Mouse (Mus musculus): ENCODE measurements around the gene Dgki. TPM values are rescaled to one million over a fixed set of nuclear protein-coding genes. Genes with fewer than 3 reads are reported as not detected.

Gene Dgki
- polyA plus RNA-seq, 1 experiment from 2014 or later = 0.92 TPM

- Histone ChIP-seq H3K36me3 (no peaks in the 10 kb centered on the region), H3K4me3 (no peak overlapping the region), H3K9me3 (no peaks in the 10 kb centered on the region), H3K9ac (no peak overlapping the region), H3K4me2 (no peak overlapping the region), H3K27me3 (no peaks in the 10 kb centered on the region), H3K4me1 (peaks cover 3% of the 10 kb centered on the region; the same call in 1 of the 2 replicates), H3K27ac (peak overlapping the region; percentile 18; the same call in 1 of the 2 replicates)
- WGBS = 38% methylated on average over 9 of the region's 9 CpGs
- ATAC-seq (ENCODE audit: insufficient number of reproducible peaks, low FRiP score, low TSS enrichment, low read depth) = no peak
Measured at GRCm38 (mm10) chr6:37072401-37073016, 227.5 kb downstream of the Dgki start.

GRCm38 (mm10) chr6:37069836-37070600 is 230.0 kb downstream of the Dgki start:
- no peak overlapping the region for H3K4me3 ChIP-seq
- H3K4me2 ChIP-seq = no peak overlapping the region
- no peaks in the 10 kb centered on the region for H3K27me3 ChIP-seq
- no peak overlapping the region for H3K27ac ChIP-seq
- no peak overlapping the region for H3K9ac ChIP-seq
- no peaks in the 10 kb centered on the region for H3K36me3 ChIP-seq
- H3K9me3 ChIP-seq = no peaks in the 10 kb centered on the region
- ATAC-seq (ENCODE audit: insufficient number of reproducible peaks, low FRiP score, low TSS enrichment, low read depth) = no peak
- peaks cover 3% of the 10 kb centered on the region; the same call in 1 of the 2 replicates for H3K4me1 ChIP-seq
- WGBS = 70% methylated on average over 14 of the region's 14 CpGs

GRCm38 (mm10) chr6:37068737-37069136 is 231.2 kb downstream of the Dgki start:
- WGBS = 83% methylated on average over 6 of the region's 6 CpGs
- H3K4me1 ChIP-seq = peaks cover 3% of the 10 kb centered on the region; the same call in 1 of the 2 replicates
- H3K4me2 ChIP-seq = no peak overlapping the region
- no peak overlapping the region for H3K27ac ChIP-seq
- H3K9ac ChIP-seq = no peak overlapping the region
- no peak overlapping the region for H3K4me3 ChIP-seq
- no peaks in the 10 kb centered on the region for H3K36me3 ChIP-seq
- ATAC-seq (ENCODE audit: insufficient number of reproducible peaks, low FRiP score, low TSS enrichment, low read depth) = no peak
- H3K27me3 ChIP-seq = no peaks in the 10 kb centered on the region
- no peaks in the 10 kb centered on the region for H3K9me3 ChIP-seq

GRCm38 (mm10) chr6:37067357-37067756 is 232.6 kb downstream of the Dgki start:
- Histone ChIP-seq H3K36me3 (no peaks in the 10 kb centered on the region), H3K9ac (no peak overlapping the region), H3K4me3 (no peak overlapping the region), H3K9me3 (no peaks in the 10 kb centered on the region), H3K27ac (no peak overlapping the region), H3K4me1 (no peaks in the 10 kb centered on the region; the same call in 1 of the 2 replicates), H3K4me2 (no peak overlapping the region), H3K27me3 (no peaks in the 10 kb centered on the region)
- no peak for ATAC-seq (ENCODE audit: insufficient number of reproducible peaks, low FRiP score, low TSS enrichment, low read depth)
- 70% methylated on average over 1 of the region's 1 CpGs for WGBS

GRCm38 (mm10) chr6:37064214-37064830 is 235.7 kb downstream of the Dgki start:
- H3K27ac ChIP-seq = no peak overlapping the region
- no peak for ATAC-seq (ENCODE audit: insufficient number of reproducible peaks, low FRiP score, low TSS enrichment, low read depth)
- no peaks in the 10 kb centered on the region for H3K36me3 ChIP-seq
- no peak overlapping the region for H3K9ac ChIP-seq
- H3K4me2 ChIP-seq = no peak overlapping the region
- no peaks in the 10 kb centered on the region for H3K27me3 ChIP-seq
- 25% methylated on average over 10 of the region's 10 CpGs for WGBS
- no peaks in the 10 kb centered on the region for H3K4me1 ChIP-seq
- H3K9me3 ChIP-seq = no peaks in the 10 kb centered on the region
- H3K4me3 ChIP-seq = no peak overlapping the region

GRCm38 (mm10) chr6:37063266-37063665 is 236.7 kb downstream of the Dgki start:
- Histone ChIP-seq H3K4me1 (no peaks in the 10 kb centered on the region), H3K4me2 (no peak overlapping the region), H3K36me3 (no peaks in the 10 kb centered on the region), H3K27ac (no peak overlapping the region), H3K4me3 (no peak overlapping the region), H3K27me3 (no peaks in the 10 kb centered on the region), H3K9me3 (no peaks in the 10 kb centered on the region), H3K9ac (no peak overlapping the region)
- WGBS = 93% methylated on average over 7 of the region's 7 CpGs
- ATAC-seq (ENCODE audit: insufficient number of reproducible peaks, low FRiP score, low TSS enrichment, low read depth) = no peak

- H3K4me2 ChIP-seq = no peak overlapping the region
- no peak overlapping the region for H3K9ac ChIP-seq
- H3K27me3 ChIP-seq = no peaks in the 10 kb centered on the region
- no peak for ATAC-seq (ENCODE audit: insufficient number of reproducible peaks, low FRiP score, low TSS enrichment, low read depth)
- H3K4me1 ChIP-seq = no peaks in the 10 kb centered on the region
- WGBS = 39% methylated on average over 3 of the region's 3 CpGs
- no peaks in the 10 kb centered on the region for H3K9me3 ChIP-seq
- no peaks in the 10 kb centered on the region for H3K36me3 ChIP-seq
- no peak overlapping the region for H3K4me3 ChIP-seq
- no peak overlapping the region for H3K27ac ChIP-seq
Measured at GRCm38 (mm10) chr6:37060114-37060513, 239.9 kb downstream of the Dgki start.

GRCm38 (mm10) chr6:37057957-37058356 is 242.0 kb downstream of the Dgki start:
- H3K27ac ChIP-seq = no peak overlapping the region
- no peak overlapping the region for H3K4me2 ChIP-seq
- H3K36me3 ChIP-seq = no peaks in the 10 kb centered on the region
- H3K4me1 ChIP-seq = peaks cover 5% of the 10 kb centered on the region; the same call in 1 of the 2 replicates
- no peak for ATAC-seq (ENCODE audit: insufficient number of reproducible peaks, low FRiP score, low TSS enrichment, low read depth)
- no peak overlapping the region for H3K9ac ChIP-seq
- H3K4me3 ChIP-seq = no peak overlapping the region
- WGBS = 91% methylated on average over 9 of the region's 9 CpGs
- H3K27me3 ChIP-seq = no peaks in the 10 kb centered on the region
- H3K9me3 ChIP-seq = no peaks in the 10 kb centered on the region

GRCm38 (mm10) chr6:37057536-37057935 is 242.4 kb downstream of the Dgki start:
- no peaks in the 10 kb centered on the region for H3K36me3 ChIP-seq
- no peaks in the 10 kb centered on the region for H3K9me3 ChIP-seq
- H3K4me3 ChIP-seq = no peak overlapping the region
- ATAC-seq (ENCODE audit: insufficient number of reproducible peaks, low FRiP score, low TSS enrichment, low read depth) = no peak
- no peaks in the 10 kb centered on the region for H3K27me3 ChIP-seq
- 94% methylated on average over 7 of the region's 7 CpGs for WGBS
- H3K4me1 ChIP-seq = peaks cover 5% of the 10 kb centered on the region; the same call in 1 of the 2 replicates
- no peak overlapping the region for H3K9ac ChIP-seq
- H3K27ac ChIP-seq = no peak overlapping the region
- H3K4me2 ChIP-seq = no peak overlapping the region

- Histone ChIP-seq H3K4me2 (no peak overlapping the region), H3K27me3 (no peaks in the 10 kb centered on the region), H3K9me3 (no peaks in the 10 kb centered on the region), H3K9ac (no peak overlapping the region), H3K4me3 (no peak overlapping the region), H3K27ac (no peak overlapping the region), H3K36me3 (no peaks in the 10 kb centered on the region), H3K4me1 (peaks cover 5% of the 10 kb centered on the region; the same call in 1 of the 2 replicates)
- 82% methylated on average over 3 of the region's 3 CpGs for WGBS
- no peak for ATAC-seq (ENCODE audit: insufficient number of reproducible peaks, low FRiP score, low TSS enrichment, low read depth)
Measured at GRCm38 (mm10) chr6:37055634-37056033, 244.3 kb downstream of the Dgki start.

GRCm38 (mm10) chr6:37055128-37055527 is 244.9 kb downstream of the Dgki start:
- Histone ChIP-seq H3K9me3 (no peaks in the 10 kb centered on the region), H3K4me3 (no peak overlapping the region), H3K27me3 (no peaks in the 10 kb centered on the region), H3K9ac (no peak overlapping the region), H3K4me1 (peaks cover 5% of the 10 kb centered on the region; the same call in 1 of the 2 replicates), H3K4me2 (no peak overlapping the region), H3K36me3 (no peaks in the 10 kb centered on the region), H3K27ac (no peak overlapping the region)
- ATAC-seq (ENCODE audit: insufficient number of reproducible peaks, low FRiP score, low TSS enrichment, low read depth) = no peak
- WGBS = 62% methylated on average over 5 of the region's 5 CpGs

- Histone ChIP-seq H3K36me3 (no peaks in the 10 kb centered on the region), H3K4me3 (no peak overlapping the region), H3K9ac (no peak overlapping the region), H3K4me2 (no peak overlapping the region), H3K4me1 (peaks cover 5% of the 10 kb centered on the region; the same call in 1 of the 2 replicates), H3K9me3 (no peaks in the 10 kb centered on the region), H3K27me3 (no peaks in the 10 kb centered on the region), H3K27ac (no peak overlapping the region)
- ATAC-seq (ENCODE audit: insufficient number of reproducible peaks, low FRiP score, low TSS enrichment, low read depth) = no peak
- 42% methylated on average over 6 of the region's 6 CpGs for WGBS
Measured at GRCm38 (mm10) chr6:37054435-37055020, 245.5 kb downstream of the Dgki start.

Data from limb, embryonic 15.5 days (tissue).